In genomic region chr12:118521770-118522169, GRCm38 (mm10) we compare ENCODE assay signal across 21 mouse cellular contexts.
DNase-seq lines count a peak whose midpoint lies in the region; ATAC-seq lines count a peak whose summit lies in the region.
"Had no signal": no experiment of that assay in that cellular context is flagged by ENCODE, and none has a peak within 500 bp of the region (broad histone marks: within the 10 kb centered on the region; RNA-seq: fewer than 3 reads in every experiment).

No protein-coding gene starts in this region.

- H3K27ac ChIP-seq in hindbrain, embryonic 13.5 days = no peak overlapping the region
- H3K27ac ChIP-seq in hindbrain, embryonic 16.5 days (ENCODE audit: low read depth, low read length) = no peak overlapping the region
- no peak overlapping the region for H3K27ac ChIP-seq in embryonic facial prominence, embryonic 15.5 days (replicated peaks)
- H3K27ac ChIP-seq in midbrain, embryonic 12.5 days (replicated peaks) = no peak overlapping the region
- no peak overlapping the region for H3K27ac ChIP-seq in intestine, embryonic 16.5 days (ENCODE audit: low read length)
- H3K27ac ChIP-seq: hindbrain, embryonic 15.5 days; kidney, postnatal 0 days; limb, embryonic 12.5 days; liver, embryonic 12.5 days; neural tube, embryonic 15.5 days had no signal

- H3K4me2 ChIP-seq in hindbrain, embryonic 13.5 days = no peak overlapping the region
- H3K4me2 ChIP-seq in hindbrain, embryonic 16.5 days (ENCODE audit: low read length) = no peak overlapping the region
- H3K4me2 ChIP-seq in embryonic facial prominence, embryonic 15.5 days (replicated peaks) = no peak overlapping the region
- no peak overlapping the region for H3K4me2 ChIP-seq in midbrain, embryonic 12.5 days (replicated peaks)
- H3K4me2 ChIP-seq in intestine, embryonic 16.5 days (ENCODE audit: low read depth, low read length) = no peak overlapping the region
- H3K4me2 ChIP-seq: hindbrain, embryonic 15.5 days; limb, embryonic 12.5 days; liver, embryonic 12.5 days; neural tube, embryonic 15.5 days had no signal

- H3K4me3 ChIP-seq in hindbrain, embryonic 13.5 days = no peak overlapping the region
- H3K4me3 ChIP-seq in hindbrain, embryonic 16.5 days (ENCODE audit: low read length) = no peak overlapping the region
- H3K4me3 ChIP-seq in embryonic facial prominence, embryonic 15.5 days (replicated peaks) = no peak overlapping the region
- no peak overlapping the region for H3K4me3 ChIP-seq in midbrain, embryonic 12.5 days
- H3K4me3 ChIP-seq in intestine, embryonic 16.5 days (ENCODE audit: low read length) = no peak overlapping the region
- H3K4me3 ChIP-seq: hindbrain, embryonic 15.5 days; limb, embryonic 12.5 days; liver, embryonic 12.5 days; neural tube, embryonic 15.5 days had no signal

- no peaks in the 10 kb centered on the region for H3K36me3 ChIP-seq in hindbrain, embryonic 13.5 days
- H3K36me3 ChIP-seq in hindbrain, embryonic 16.5 days (ENCODE audit: control insufficient read depth, insufficient read depth, low read length) = no peaks in the 10 kb centered on the region
- H3K36me3 ChIP-seq in embryonic facial prominence, embryonic 15.5 days = no peaks in the 10 kb centered on the region
- no peaks in the 10 kb centered on the region for H3K36me3 ChIP-seq in midbrain, embryonic 12.5 days
- no peaks in the 10 kb centered on the region for H3K36me3 ChIP-seq in intestine, embryonic 16.5 days (ENCODE audit: control insufficient read depth, insufficient read depth, low read length)
- H3K36me3 ChIP-seq: hindbrain, embryonic 15.5 days; limb, embryonic 12.5 days; liver, embryonic 12.5 days; neural tube, embryonic 15.5 days had no signal

- peaks cover 45% of the 10 kb centered on the region for H3K27me3 ChIP-seq in hindbrain, embryonic 13.5 days
- no peaks in the 10 kb centered on the region for H3K27me3 ChIP-seq in hindbrain, embryonic 16.5 days (replicated peaks; ENCODE audit: control insufficient read depth, insufficient read depth, low read length)
- H3K27me3 ChIP-seq in embryonic facial prominence, embryonic 15.5 days = peaks cover 2% of the 10 kb centered on the region; the same call in 1 of the 2 replicates
- H3K27me3 ChIP-seq in midbrain, embryonic 12.5 days = peaks cover 38% of the 10 kb centered on the region
- H3K27me3 ChIP-seq in intestine, embryonic 16.5 days (replicated peaks; ENCODE audit: control insufficient read depth, insufficient read depth, low read length) = no peaks in the 10 kb centered on the region

- peak; percentile 36; the same call in 1 of the 2 replicates for ATAC-seq in hindbrain, embryonic 13.5 days (ENCODE audit: low FRiP score)
- no peak for ATAC-seq in hindbrain, embryonic 16.5 days
- peak; percentile 63 for ATAC-seq in embryonic facial prominence, embryonic 15.5 days (ENCODE audit: insufficient number of reproducible peaks, low FRiP score, low TSS enrichment, low read depth)
- ATAC-seq in midbrain, embryonic 12.5 days (ENCODE audit: low FRiP score, low read depth) = peak; percentile 47
- ATAC-seq in intestine, embryonic 16.5 days = no peak
- ATAC-seq: liver, embryonic 12.5 days had no signal

- DNase-seq in retina, postnatal 1 day = peak; percentile 77
- no peak for DNase-seq in lung, postnatal 10 days
- DNase-seq: B cell, adult 2 months; cerebellum, adult 18-20 months; cerebellum, postnatal 36 days; gastrocnemius, postnatal 36 days; kidney, adult 18-20 months; lung, adult 2 months; lung, postnatal 36 days; right cerebral cortex, postnatal 25 days; thymus, adult 2 months had no signal

- peaks cover 12% of the 10 kb centered on the region for H3K4me1 ChIP-seq in hindbrain, embryonic 13.5 days (replicated peaks)
- H3K4me1 ChIP-seq in hindbrain, embryonic 16.5 days (ENCODE audit: control insufficient read depth, insufficient read depth, low read depth, low read length) = no peaks in the 10 kb centered on the region
- no peaks in the 10 kb centered on the region for H3K4me1 ChIP-seq in embryonic facial prominence, embryonic 15.5 days
- H3K4me1 ChIP-seq in midbrain, embryonic 12.5 days = peaks cover 30% of the 10 kb centered on the region
- H3K4me1 ChIP-seq in intestine, embryonic 16.5 days (ENCODE audit: control insufficient read depth, insufficient read depth, low read length) = no peaks in the 10 kb centered on the region
- H3K4me1 ChIP-seq: hindbrain, embryonic 15.5 days; liver, embryonic 12.5 days had no signal

- 51% methylated on average over 2 of the region's 2 CpGs for WGBS in hindbrain, embryonic 13.5 days
- WGBS in hindbrain, embryonic 16.5 days = 45% methylated on average over 2 of the region's 2 CpGs
- 59% methylated on average over 2 of the region's 2 CpGs for WGBS in embryonic facial prominence, embryonic 15.5 days
- WGBS in midbrain, embryonic 12.5 days = 33% methylated on average over 2 of the region's 2 CpGs
- 74% methylated on average over 2 of the region's 2 CpGs for WGBS in intestine, embryonic 16.5 days

- H3K9ac ChIP-seq in hindbrain, embryonic 13.5 days = no peak overlapping the region
- H3K9ac ChIP-seq in hindbrain, embryonic 16.5 days (ENCODE audit: low read depth, low read length) = no peak overlapping the region
- no peak overlapping the region for H3K9ac ChIP-seq in embryonic facial prominence, embryonic 15.5 days
- no peak overlapping the region for H3K9ac ChIP-seq in midbrain, embryonic 12.5 days (replicated peaks)
- H3K9ac ChIP-seq in intestine, embryonic 16.5 days (ENCODE audit: low read depth, low read length) = no peak overlapping the region
- H3K9ac ChIP-seq: hindbrain, embryonic 15.5 days; limb, embryonic 12.5 days; liver, embryonic 12.5 days; neural tube, embryonic 15.5 days had no signal

- H3K9me3 ChIP-seq in hindbrain, embryonic 13.5 days = no peaks in the 10 kb centered on the region
- H3K9me3 ChIP-seq in hindbrain, embryonic 16.5 days (ENCODE audit: control insufficient read depth, low read length) = no peaks in the 10 kb centered on the region
- H3K9me3 ChIP-seq in embryonic facial prominence, embryonic 15.5 days (replicated peaks) = no peaks in the 10 kb centered on the region
- H3K9me3 ChIP-seq in midbrain, embryonic 12.5 days = no peaks in the 10 kb centered on the region
- H3K9me3 ChIP-seq in intestine, embryonic 16.5 days (ENCODE audit: control insufficient read depth, low read length) = no peaks in the 10 kb centered on the region
- H3K9me3 ChIP-seq: hindbrain, embryonic 15.5 days; limb, embryonic 12.5 days; liver, embryonic 12.5 days; neural tube, embryonic 15.5 days had no signal

Comparison
In these comparisons a context has a peak if more than half of its experiments do, and no peak if none do; other contexts are left out.
1. ATAC-seq: peak in hindbrain, embryonic 13.5 days (single experiment), embryonic facial prominence, embryonic 15.5 days (single experiment) and midbrain, embryonic 12.5 days (single experiment); none in hindbrain, embryonic 16.5 days (single experiment) and intestine, embryonic 16.5 days (single experiment).